Mouse (Mus musculus) cerebellum, postnatal 25 days (tissue): ENCODE measurements at regions not wholly inside any gene's neighbourhood (a gene's known extent, or its start where the extent isn't known, plus 50 kb on each side); places are given as distances from the start of the nearest gene placed in this dataset.

ENCODE experiments used
- DNase-seq, 2 experiments: peaks; one replicate each; pipeline ENCODE4 v3.0.0; 2021; ENCODE audit warnings: mixed read lengths in 2 of 2

DNA sequence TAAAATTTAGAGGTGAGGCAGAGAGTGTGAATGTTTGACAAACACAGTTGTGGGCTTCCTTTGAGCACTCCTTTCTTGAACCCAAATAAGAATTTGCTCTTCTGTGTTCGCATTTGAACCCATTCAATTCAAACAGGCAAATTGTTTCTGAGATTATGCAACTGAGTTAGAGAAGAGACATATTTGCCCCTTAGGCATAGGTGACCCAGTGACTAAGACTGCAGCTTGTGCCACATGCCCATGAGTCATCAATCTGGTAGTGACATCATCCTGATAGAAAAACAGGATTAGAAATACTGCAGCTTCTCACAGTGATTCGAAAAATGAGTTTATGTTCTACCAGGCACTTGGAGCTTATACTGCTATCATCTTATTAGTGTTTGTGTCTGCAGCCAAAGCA lies 67.2 kb downstream of the Zfp622 start:
- no peak for DNase-seq

DNA sequence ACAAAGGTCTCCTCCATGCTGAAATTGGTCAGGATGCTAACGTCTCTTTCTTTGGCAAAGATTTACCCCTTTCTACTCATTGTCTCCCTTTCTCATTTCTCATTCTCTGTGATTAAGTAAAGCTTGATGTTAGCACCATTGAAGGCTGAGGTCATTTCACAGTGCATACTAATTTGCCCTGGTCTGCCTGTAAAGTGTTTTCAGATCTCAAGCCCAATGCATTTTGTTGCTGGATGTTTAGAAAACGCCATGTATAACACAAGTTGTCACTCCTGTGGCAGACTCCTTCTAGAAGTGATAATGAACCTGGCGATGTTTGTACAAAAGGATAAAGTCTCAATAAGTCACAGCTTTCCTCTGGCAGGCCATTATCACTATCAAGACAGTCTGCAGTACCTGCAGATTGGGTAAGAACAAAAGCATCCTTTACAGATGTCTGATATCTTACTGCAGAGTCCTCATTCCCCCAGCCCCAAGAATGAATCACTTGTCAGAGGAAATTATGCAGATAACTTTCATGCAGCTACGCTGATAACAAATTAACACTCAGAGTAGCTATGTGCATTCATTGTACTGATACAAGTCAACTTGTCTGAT lies 68.7 kb downstream of the Zfp622 start:
- no peak for DNase-seq

DNA sequence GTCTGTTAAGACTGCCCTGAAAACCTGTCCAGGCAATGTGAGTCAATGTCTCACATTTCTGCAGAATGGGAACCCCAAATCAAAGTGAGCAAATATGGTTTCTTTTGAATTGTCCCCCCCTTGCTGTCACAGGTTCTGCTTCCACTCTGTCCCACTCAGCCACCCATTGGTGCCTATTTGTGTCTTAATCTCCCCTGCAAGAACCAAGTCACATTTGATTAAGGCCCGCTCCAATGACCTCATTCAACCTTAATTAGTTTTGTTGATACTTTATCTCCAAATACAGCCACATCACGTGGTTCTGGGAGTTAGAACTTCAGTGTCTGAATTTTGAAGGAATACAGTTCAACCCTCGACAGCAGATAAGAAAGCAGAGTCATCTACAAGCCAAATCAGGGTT lies 73.9 kb downstream of the Zfp622 start:
- no peak for DNase-seq

DNA sequence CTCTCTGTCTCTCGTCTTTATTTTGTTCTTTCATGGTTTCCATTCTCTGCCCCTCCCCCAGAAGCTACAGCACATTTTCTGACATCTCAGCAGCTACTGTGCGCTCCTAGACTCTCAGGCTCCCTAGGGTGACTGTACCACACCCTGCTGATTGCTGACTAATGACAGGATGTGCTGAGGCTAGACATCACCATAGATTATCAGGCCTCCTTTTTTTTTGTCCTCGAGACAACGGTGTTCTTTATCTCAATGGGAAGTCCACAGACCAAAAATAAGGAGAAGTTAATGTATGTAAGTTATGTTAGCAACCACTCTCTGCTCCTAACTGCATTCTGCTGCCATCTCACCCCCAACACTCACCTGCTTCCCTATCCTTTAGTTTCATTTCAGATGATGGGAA lies 116.0 kb downstream of the Zfp622 start:
- DNase-seq, result no peak

DNA sequence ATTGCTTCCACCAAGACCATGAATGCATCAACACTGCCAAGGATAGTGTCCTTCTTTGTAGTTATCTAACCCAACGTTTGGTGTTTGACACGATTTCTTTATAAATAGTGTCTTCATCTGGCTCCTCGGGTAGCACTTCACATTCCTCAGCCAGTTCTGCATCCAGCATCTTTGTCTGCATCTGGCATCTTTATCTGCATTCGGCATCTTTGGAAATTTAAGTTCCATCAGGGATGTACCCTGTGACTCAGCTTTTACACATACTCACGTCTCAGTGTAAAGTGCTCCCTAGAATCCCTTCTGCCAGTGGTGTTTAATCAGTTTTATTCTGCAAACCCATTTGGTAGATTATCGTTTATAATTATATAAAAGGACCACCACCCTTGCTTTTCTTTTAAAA lies 123.8 kb downstream of the Zfp622 start:
- no peak for DNase-seq

DNA sequence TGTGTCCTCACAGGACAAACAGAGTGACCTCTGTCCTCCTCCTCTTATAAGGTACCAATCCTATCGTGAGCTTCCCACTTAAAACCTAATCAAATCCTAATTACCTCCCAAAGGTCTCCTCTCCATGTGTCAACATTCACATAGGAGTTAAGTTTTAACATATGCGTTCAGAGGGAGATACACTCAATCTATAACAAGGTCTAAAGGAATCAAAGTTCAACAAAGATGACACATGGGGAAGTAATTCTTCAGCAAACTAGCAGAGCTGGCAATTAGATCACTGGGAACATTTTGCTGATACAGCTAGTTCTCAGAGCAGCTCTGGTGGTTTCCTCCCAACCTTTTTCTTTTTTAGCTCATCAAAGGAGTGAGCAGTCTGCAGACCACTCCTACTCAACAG lies 160.0 kb downstream of the Zfp622 start:
- no peak for DNase-seq

DNA sequence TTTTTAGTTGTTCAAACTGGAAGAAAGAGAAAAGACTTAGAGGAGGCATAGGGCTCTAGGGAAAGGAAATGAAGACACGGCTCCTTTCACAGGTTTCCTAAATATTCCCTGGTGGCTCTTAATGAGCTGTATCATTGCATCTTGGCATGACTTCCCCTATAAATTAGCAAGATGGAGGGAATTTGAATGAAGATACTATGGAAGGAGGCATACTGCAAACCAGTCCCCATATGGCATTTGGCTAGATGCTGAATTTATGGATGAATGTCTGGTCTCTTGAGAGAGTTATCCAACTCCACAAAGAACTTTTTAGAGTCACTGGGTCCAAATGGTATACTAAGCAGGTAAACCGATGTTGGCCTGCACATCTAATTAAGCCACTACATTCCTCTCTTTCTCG lies 150.3 kb upstream of the March11 start:
- DNase-seq, result no peak

DNA sequence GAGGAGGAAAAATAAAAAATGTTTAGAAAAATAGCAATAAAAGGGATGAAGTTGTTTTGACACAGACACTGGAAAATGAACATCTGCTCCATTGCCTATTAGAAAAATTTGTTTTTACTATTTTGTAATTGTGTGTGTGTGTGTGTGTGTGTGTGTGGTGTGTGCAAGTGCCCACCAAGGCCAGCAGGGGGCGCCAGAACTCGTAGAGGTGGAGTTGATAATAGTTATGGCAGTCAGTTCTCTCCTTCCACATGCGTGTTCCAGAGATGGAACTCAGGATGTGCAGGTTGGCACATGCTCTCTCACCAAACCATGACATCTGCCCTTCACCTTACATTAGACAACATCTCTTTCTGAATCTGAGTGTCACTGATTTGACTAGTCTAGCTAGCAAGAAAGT lies 123.9 kb upstream of the March11 start:
- no peak for DNase-seq

DNA sequence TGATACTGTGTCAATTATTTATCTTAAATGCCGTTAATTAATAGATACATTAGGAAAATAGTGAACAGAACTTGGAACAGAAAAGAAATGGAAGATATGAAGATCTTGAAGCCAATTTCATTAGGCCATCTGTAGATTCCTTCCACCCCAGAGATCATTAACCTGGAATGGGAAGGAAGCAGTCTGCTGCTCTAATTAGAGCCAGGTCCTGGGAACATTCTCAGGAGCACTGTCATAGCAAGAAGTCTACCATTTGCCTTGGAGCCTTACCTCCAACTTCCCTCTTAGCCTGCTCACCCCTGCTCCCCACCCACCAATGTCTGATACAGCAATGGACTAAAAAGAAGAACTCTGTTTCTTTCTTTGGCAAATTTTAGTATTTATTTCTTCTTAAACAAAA lies 113.3 kb upstream of the March11 start:
- DNase-seq, result peak in 1 of 2 experiments; percentile 2

DNA sequence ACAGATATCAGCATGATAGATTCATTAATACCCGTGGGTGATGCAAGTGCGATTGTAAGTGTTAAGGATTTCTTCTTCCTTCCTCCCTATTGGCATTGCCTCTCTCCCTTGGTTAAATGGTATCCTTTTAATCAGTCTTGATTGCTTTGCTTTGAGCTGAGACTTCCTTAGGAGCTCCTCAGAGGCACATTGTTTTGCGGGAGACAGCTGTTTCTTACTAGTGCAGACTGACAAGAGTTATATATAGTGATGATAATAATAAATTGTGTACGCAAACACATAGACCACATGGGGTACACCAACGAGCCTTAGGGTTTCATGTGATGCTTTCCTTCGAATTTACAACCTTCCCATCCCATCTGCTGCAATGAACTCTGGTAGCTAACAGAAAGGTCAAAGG lies 102.0 kb upstream of the March11 start:
- no peak for DNase-seq

DNA sequence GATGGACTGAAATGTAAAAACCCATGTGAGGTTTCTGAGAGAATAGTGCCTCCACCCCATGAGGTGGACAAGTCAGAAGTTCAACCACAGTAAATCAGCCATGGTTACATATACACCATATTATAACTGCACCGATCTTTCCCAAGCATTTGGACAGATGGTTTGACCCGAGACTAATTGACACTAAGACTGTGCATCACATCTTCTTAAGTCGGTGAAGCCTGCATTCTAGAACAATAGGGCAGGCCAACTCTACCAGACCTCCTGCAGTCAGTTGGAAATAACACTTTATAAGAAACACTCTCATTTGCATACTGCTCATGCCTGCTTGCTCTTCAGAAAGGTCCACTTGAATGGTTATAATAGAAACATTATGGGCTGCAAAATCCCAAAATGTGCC lies 88.0 kb upstream of the March11 start:
- no peak for DNase-seq

DNA sequence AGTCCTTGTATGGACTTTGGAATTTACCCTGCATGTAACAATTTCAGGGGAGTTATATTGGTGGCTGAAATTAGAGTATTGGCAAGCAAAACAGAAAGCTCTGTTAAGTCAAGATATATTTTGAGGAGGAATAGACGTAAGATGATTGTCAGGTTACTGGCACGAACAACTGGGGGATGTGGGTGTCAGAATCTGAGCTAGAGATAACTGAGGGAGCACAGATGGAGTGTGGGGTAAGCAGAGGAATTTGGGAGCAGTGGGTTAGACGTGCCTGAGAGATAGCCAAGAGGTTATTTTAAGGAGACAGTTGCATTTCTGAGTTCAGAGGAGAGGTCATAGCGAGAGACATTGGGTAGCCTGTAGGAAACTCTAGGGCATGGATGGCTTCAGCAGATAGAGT lies 80.2 kb upstream of the March11 start:
- no peak for DNase-seq
